Mouse (Mus musculus): ENCODE measurements around the gene Bmp8a.
"Not testable (repeated sequence)": the region's sequence is repeated elsewhere in the genome, so short reads cannot be mapped to it uniquely, and the experiment has no call there.

Gene Bmp8a

DNA sequence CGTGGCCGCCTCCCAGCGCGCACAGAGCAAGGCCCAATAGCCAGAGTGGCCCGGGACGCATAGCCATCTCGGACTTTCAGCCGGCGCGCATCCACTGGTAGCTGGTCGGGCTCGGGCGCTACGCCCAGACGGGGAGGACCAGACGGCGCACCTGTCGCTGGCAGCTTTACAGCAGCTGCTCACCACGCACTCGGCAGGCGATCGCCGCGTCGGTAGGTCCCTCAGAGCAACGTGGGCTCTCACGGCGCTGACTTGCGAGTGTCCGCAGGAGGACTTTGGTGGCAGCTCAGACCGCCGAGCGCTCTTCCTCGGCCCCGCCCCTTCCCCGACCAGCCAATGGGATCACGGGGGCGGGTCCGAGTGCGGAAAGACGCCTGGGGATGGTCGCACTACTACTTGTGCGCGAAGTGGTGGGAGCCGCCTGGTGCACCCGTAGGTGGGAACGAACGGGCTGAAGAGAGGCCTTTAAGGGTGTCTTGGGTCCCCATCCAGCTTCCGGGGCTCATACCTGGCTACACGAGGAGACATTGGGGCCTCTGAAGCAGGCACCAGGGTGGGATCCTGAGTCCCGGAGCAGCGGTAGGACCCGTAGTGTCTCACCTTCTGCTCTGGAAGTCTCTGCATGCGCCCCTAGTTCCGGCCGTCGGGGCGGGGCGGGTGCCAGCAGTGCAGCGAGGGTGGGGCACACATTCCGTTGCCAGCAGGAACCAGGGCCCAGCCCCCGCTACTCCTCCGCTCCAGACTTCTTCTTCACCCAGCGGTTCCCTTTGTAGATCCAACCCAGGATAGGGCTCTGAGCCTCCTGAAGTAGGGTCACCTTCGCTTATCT is at the start of gene Bmp8a:
Gene Bmp8a (minus strand): TSS at position 611 of the 829 bp plus-strand sequence.
- peak; percentile 78 for DNase-seq

DNA sequence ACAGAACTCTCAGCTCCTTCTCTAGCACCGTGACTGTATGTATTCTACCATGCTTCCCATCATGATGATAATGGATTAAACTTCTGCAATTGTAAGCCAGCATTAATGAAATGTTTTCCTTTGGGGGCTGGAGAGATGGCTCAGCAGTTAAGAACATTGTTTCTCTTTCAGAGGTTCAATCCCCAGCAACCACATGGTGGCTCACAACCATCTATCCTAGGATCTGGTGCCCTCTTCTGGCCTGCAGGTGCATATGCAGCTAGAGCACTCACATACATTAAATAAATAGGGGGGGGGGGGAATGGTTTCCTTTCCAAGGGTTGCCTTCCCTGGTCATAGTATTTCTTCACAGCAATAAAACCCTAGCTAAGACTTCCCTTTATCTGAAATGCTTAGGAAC is 49.1 kb upstream of the Bmp8a start:
- peak; percentile 21 for DNase-seq

DNA sequence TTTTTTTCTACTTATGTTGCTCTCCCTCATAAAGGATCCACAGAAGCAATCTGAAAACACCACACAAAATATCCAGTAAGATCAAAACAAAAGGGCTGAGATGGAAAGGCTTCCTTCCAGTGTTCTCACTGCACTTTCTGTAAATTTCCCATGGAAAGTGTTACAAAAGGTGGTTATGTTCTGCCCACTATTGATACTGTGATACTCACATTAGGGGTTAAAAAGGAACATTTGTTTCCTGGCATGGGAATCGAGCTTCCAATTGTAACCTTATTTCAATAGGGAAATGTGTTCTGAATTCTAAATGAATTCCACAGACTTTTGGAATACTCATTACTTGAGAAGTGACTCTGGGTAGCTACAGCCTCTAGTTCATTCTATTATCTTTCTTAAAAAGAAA is 42.0 kb upstream of the Bmp8a start:
- no peak for DNase-seq

DNA sequence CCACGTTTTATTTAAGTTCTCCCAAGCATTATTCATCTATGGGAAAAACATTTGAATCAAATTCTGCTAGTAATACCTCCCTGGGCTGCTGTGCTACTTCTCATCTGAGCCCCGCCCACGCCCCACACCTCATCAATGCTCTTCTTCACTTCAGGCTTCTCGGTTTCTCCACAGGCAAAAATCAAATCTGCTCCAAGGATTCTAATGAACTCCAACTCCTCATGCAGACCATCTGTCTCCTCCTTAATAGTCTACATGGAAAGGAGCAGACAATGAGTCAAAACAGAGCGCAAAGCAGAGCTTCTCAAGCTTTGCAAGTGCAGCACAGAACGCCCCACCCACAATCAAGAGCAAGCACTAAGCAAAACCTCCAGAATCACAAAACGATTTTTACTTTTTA is 40.1 kb upstream of the Bmp8a start:
- no peak for DNase-seq

DNA sequence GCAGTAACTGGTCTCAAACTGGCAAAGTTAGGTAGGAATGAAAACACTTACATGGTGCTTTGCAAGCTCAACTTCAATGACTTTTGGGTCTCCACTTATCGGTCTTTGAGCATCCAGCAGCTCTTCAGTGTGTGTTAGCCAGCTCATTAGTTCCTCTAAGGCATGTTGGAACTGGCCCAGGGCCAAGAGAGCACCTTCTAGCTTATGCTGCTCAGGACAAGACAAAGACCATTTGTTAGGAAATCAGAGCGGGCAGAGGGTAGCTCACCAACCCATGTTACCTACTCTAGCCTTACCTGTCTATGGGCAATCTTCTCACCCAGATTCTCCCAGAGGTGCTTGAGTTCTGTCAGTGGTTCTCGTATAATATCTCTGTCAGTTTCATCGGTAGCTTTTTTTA is 39.0 kb upstream of the Bmp8a start:
- no peak for DNase-seq

DNA sequence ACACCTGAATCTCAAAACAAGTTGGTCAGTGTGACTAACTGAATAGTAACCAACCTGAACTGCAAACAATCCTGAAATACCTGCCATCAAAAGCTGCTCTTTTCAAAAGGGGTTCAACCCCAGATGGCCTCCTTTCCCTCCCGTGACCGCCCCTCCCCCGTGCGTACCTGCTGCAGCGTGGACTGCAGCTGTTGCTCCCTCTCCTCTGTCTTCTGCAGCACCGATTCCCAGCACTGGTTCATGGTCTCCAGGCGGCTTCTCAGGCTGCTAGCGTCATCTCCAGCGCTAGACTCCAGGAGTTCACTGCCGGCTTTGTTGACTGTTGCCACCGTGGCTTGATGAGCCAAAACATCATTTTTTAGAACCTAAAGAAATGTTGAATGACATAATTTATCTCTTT is 38.5 kb upstream of the Bmp8a start:
- DNase-seq = no peak

DNA sequence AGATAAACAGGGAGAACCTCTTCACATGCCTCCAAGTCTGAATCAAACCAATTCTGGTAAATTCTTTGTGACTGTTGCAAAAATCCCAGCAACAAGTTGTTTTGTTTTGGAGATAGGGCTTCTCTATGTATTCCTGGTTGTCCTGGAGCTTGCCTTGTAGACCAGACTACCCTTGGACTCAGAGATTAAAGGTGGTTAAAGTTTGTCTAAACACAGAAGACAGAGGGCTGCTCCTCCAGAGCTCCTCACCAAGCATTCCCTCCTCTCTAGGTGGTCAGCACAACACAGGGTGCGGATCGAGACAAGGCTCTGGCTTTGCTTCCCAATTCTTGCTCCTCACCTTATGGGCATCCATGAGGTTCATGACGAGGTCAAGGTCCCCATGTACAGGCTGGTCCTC is 33.0 kb upstream of the Bmp8a start:
- DNase-seq = no peak

DNA sequence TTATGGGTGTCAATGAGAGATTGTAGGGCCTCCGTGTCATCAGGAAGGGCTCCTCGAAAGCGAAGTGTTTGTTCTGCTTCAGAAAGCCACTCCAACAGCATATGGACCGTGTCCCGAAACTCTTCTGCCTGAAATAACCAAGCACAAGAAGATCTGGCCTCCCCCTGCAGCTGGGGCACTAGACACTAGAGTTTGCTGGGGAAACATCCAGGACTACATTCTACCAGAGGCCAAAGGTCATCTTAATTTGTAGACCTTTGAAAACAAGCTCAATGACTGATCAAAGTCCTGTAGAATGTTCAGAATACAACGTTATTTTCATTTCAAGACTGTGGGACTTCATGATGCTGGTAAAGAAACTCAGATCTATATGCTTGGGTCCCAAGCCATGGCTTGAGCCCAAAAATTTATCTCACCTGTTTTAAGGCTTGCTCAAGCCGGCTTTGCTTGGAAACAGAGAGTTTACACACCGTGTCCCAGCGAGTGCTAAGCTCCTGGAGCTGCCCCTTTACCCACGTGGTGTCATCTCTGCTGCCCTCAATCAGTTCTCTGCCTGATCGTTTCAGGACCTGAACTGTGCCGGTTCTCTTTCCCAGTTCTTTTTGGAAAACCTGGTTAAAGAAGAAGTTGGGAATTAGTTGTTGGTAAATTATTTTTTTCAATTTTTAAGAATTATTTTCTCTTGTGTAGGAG is 31.4 kb upstream of the Bmp8a start:
- no peak for DNase-seq

DNA sequence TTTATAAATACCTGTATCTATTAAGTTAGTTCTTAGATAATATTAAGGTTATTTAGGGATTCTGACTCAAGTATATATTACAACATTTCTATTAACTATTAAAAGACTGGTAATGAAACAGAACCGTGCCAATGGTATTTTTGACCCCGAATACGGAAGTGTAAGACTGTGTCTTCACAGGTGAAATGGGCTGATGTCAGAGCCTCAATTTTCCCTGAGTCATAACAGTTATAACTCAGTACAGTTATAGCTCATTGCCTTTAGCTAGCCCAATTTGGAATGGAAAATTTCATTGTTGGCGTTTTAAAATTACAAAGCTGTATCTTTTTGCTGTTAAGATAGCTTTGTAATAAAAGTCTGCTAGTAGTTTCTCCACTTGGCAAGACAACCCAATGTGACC is 20.5 kb upstream of the Bmp8a start:
- DNase-seq = no peak

DNA sequence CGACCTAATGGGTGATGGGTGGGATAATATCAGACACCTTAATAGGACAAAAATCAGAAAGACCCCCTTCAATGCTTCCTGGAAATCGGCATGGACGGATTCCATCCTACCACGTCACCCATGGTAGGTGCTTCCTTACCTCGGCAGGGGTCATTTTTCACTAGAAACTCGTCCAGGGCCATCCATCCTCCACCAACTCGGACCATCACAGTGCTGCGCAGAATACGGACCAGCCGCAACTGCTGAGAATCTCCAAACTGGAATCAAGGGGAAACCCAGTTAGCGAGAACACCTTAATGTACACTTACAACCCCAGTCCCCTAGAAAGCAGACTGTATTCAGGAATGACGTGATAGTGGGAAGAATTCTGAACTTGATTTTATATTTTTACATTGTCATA is 17.7 kb upstream of the Bmp8a start:
- no peak for DNase-seq

DNA sequence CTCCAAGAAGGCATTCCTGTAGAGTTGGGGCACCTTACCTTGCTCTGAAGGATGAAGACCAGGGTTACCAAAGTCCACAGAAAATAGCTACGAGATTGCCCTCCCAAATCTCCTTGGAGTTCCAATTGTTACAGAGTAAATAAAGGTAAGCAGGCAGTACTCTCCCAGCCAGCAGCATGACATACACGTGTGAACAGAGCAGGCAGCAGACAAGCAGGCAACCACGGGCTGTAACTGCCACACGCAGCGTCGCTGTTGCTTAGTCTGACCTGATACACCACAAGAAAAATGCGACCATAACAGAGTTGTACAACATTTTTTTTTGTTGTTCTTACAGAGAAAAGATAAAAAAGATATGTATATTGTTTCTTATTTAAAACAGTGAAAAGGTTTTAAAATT is 15.6 kb upstream of the Bmp8a start:
- DNase-seq = no peak

DNA sequence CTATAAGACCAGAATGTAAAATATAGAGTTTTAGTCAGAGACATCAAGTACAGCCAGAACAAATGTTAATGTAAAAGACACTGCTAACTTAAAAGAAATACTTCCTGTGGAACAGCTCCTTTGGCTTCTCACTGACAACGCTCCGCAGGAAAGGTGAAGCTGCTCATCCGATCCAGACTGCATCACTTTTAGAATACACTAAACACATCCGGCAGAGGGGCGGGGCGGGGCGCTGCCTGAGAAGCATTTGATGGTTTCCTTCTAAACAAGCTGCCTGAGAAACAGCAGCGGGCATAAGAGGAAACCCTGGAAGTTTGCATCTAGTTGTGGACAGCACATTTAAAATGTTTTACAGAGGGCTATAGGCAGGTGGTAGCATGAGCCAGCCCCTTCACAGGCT is 12.9 kb upstream of the Bmp8a start:
- DNase-seq = peak; percentile 18

DNA sequence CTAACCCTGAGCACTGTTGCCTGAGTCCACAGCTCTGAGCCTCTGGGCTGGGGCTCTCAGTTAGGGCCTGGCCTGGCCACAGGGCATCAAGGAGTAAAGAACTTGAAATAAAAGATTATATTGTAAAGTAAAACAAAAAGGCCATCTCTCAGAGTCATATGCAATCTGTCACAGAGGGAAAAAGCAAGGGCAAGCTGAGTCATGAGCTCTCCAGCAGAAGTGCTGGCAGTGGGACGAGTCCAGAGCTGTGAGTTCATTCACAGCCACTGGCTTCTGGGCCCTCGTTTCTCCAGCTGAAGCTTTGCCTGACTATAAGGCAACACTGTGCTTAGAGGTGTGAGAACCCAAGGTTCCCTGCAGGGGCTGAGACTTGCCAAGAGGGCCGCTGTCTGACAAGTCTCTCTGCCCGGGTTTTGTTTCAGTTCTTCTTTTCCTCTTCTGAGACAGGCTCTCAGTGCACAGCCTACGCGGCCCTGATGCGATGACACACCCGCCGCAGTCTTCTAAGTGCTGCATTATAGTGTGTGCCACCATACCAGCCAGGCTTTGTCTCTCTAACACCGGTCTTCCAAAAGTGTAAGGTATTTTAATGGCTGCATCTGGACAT is 10.3 kb upstream of the Bmp8a start:
- DNase-seq = peak; percentile 13

DNA sequence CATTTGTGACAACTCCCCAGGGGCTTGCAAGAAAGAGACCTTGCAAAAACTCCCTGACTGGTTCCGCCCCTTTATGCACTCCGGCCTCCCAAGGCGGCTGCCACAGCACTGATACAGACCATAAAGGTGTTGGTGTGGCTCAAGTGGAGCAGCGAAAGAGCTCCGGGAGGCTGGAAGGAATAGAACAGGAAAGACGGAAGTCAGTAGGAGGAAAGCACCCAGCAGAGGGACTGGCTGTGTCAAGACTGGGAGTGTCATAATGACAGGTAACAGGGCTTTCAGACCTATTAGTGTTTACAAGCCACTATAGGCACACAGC is 378 bp upstream of the Bmp8a start:
- peak; percentile 27 for DNase-seq

DNA sequence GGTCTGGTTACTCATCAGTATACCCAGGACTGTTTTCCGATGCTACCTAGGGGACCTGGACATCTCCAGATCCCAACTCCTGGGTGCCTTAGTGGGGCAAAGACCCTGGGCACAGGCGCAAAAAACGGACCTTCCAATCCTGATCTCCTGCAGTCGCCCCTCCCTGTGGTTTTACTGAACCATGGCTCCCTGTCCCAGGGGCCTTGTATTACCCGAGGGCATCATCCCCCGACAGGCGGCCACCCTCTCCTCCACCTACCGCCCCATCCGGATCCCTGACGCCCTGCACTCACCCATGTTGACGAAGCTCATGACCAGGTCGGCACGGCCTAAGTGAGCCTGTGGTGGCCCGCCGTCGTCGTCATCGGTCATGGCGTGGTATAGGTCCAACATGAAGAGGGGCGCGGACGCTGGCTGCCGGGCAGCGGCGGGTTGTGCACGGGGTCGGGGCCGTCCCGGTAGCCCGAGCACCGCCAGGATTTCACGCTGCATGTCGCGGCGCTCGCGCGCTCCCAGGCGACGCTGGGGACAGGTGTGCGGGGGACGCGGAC is 886 bp downstream of the Bmp8a start:
- peak; percentile 7 for DNase-seq

DNA sequence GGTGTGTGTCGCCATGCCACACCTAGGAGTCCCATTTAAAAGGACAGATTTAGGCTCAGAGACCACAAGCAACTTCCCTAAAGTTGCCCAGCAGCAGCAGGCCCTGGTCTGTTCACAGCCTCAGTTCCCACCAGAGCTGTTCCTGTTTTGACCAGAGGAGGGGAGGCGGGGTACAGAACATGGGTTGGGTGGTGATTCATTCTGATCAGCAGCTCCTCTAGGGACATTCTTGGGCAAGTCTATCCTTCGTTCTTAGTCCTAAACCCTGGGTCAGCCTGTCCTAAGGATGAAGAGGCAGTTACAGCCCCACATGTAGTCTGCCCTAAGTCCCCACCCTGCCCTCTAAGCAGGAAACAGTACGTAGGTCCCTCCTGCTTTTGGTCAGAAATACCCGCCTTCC is 2.8 kb downstream of the Bmp8a start:
- DNase-seq = no peak

DNA sequence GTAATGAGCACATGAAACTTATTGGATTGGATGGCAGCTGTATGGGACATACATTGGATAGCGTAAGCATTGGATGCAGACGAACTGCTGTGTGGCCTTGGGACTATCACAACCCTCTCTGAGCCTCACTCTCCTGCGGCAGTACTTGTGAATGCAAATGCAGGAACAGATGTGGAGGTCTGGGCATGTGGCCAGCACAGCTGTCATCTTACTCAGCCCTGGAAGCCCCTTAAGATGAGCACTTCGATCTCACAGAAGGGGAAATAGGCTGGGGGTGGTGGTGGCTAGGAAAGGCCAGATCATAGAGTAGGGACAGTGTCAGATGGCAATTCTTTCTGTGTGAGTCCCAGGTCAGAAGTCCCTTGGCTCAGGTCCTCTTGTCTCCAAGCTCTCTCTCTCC is 5.4 kb downstream of the Bmp8a start:
- no peak for DNase-seq

DNA sequence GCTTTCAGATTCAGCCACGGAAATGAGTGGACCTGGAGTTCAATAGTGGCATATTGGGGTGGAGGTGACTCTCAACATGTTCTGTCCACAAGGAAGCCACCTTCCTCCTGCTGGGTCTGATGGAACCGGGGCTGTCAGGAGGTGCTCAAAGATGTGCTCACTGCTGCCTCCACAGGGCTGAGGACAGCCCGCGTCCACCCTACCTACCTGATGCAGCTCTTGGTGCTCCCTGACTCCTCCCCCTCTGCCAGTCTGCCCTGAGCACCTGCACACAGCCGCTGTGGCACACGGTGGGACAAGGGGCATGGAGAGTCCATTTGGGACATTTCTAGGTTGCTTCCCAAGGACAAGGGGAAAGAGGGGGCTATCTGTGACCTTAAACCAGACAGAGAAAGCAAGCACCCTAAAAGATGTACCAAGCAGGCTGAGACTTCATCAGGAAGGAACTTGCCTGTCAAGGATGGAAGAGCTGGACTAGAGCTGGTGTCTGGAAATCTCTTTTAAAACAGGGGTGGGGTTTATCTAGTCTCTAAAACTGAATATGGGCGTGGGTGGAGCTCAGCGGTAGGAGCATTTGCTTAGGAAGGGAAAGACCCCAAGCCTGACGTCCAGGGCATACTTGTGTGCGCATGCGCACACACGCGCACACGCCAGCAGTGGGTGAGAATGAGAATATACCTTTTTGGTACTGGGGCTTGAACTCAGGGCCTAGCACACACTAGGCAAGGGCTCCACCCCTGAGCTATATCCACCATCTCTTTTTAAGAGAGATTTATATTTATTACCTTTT is 7.1 kb downstream of the Bmp8a start:
- no peak for DNase-seq

DNA sequence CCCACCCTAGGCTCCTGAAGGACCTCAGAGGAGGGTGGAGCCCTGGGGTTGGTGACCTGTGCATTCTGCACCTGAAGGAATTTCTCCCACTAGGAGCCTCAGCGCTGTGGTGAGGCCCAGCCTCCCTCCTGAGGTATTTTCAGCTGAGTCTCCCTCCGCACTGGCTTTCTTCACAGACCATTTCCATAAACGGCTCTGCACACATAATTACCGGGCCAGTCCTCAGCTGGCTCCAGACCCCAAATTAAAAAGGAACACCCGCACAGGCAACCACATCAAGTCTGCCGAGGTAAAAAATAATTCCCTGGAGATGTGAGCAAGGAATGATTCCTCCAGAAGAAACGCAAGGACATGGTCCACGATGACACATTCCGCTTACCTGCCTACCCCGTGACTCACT is 7.8 kb downstream of the Bmp8a start:
- DNase-seq = not testable (repeated sequence)

DNA sequence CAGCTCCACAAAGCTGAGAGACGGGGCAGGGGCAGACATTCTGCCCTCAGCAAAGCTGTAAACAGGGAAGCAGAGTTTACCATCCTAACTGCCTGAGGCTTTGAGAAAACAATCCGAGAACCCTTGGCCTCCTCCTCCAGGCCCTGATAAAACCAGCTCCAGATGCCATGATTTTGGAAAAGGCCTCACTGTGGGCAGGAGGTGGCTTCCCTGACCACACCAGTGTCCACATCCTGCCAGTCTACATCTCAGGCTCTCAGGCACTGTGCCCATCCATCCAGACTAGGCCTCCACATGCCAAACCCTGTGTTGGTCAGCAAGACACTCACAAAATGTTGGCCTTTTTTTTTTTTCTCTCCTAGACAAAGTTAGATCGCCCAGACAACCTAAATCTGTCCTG is 8.9 kb downstream of the Bmp8a start:
- no peak for DNase-seq

DNA sequence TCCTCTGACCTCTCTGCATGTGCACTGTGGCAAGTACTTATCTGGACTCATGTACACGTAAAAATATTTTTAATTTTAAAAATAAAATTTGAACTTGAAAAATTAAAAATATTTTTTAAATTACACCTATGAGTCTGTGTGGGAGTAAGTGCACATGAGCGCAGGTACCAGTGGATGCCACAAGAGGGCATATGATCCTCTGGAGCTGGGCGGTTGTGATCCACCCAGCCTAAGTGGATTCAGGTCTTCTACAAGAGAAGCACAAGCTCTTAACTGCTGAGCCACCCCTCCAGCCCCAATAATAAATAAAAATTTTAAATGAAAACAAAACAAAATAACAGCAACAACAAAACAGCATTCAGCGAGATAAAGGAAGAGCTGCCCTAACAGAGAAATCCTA is 9.9 kb downstream of the Bmp8a start:
- DNase-seq = no peak

DNA sequence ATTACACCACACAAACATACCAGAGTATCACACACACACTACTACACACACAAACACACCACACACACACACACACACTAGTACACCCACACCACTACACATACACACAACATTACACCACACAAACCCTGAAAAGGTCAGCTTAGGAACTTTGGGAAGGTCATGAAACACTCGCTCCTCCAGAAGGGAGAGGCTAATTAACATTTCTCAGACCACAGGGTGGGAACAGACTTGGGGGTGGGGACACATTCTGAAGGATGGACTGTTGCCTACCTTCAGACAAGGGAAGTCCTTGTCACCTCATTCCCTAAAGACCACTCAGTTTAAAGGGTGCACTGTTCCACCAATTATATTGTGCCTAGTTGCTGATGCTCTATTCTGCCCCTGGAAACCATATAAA is 11.1 kb downstream of the Bmp8a start:
- DNase-seq = not testable (repeated sequence)

DNA sequence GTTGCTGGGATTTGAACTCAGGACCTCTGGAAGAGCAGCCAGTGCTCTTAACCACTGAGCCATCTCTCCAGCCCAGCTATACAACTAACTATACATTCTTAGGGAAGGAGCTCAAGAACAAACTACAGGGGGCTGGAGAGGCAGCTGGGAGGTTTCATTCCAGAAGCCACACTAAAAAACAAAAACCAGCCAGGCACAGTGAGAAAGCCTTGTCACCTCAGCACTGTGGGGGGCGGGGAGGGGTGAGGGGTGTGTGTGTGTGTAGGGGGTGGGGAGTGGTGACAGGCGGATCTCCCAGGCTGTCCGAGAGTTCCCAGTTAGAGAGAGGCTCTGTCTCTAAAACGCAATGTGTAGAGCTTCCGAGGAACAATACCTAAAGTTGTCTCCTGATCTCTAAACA is 11.7 kb downstream of the Bmp8a start:
- DNase-seq = no peak

Data from lung, postnatal 36 days (tissue).